Mouse (Mus musculus): Measurements from ENCODE around the gene Trabd. TPM values are rescaled to one million over a fixed set of nuclear protein-coding genes. Genes with fewer than 3 reads are reported as not detected.
A peak's percentile ranks its signal among the peaks of the same experiment; 100 is the strongest.

The Trabd gene
- polyA plus RNA-seq, 1 experiment from 2014 or later: 48.4 TPM

GRCm38 (mm10) chr15:89106976-89107375 lies 32.1 kb downstream of the Trabd start:
- H3K9me3 ChIP-seq (replicated peaks): no peaks in the 10 kb centered on the region
- H3K4me3 ChIP-seq: no peak overlapping the region
- ATAC-seq (ENCODE audit: low FRiP score): no peak
- no peaks in the 10 kb centered on the region for H3K27me3 ChIP-seq
- peaks cover 98% of the 10 kb centered on the region for H3K36me3 ChIP-seq
- 92% methylated on average over 1 of the region's 1 CpGs for WGBS
- no peak overlapping the region for H3K27ac ChIP-seq
- H3K4me1 ChIP-seq: no peaks in the 10 kb centered on the region
- no peak overlapping the region for H3K4me2 ChIP-seq (replicated peaks)
- H3K9ac ChIP-seq: no peak overlapping the region

- WGBS: 84% methylated on average over 9 of the region's 9 CpGs
- ATAC-seq (ENCODE audit: low FRiP score): no peak
- Histone ChIP-seq H3K27ac (no peak overlapping the region), H3K4me3 (no peak overlapping the region), H3K36me3 (peaks cover 89% of the 10 kb centered on the region), H3K4me2 (replicated peaks) (no peak overlapping the region), H3K9ac (no peak overlapping the region), H3K9me3 (replicated peaks) (no peaks in the 10 kb centered on the region), H3K4me1 (no peaks in the 10 kb centered on the region), H3K27me3 (no peaks in the 10 kb centered on the region)
Observed at GRCm38 (mm10) chr15:89110147-89110546, 35.2 kb downstream of the Trabd start.

GRCm38 (mm10) chr15:89118007-89118406 lies 43.1 kb downstream of the Trabd start:
- no peak overlapping the region for H3K9ac ChIP-seq
- ATAC-seq (ENCODE audit: low FRiP score): no peak
- H3K4me2 ChIP-seq (replicated peaks): no peak overlapping the region
- H3K4me3 ChIP-seq: no peak overlapping the region
- no peaks in the 10 kb centered on the region for H3K9me3 ChIP-seq (replicated peaks)
- H3K27me3 ChIP-seq: no peaks in the 10 kb centered on the region
- peaks cover 27% of the 10 kb centered on the region for H3K4me1 ChIP-seq
- no peak overlapping the region for H3K27ac ChIP-seq
- H3K36me3 ChIP-seq: peaks cover 36% of the 10 kb centered on the region

GRCm38 (mm10) chr15:89122649-89123366 lies 47.9 kb downstream of the Trabd start, which contains the start of gene Tubgcp6:
Gene Tubgcp6, minus strand, starts transcription at chr15:89123112.
- under 1% methylated on average over 47 of the region's 47 CpGs for WGBS
- Histone ChIP-seq H3K27me3 (no peaks in the 10 kb centered on the region), H3K9ac (peak within 1 kb of the TSS; percentile 82), H3K4me1 (peaks cover 43% of the 10 kb centered on the region), H3K4me3 (peak within 1 kb of the TSS; percentile 91), H3K36me3 (peaks cover 15% of the 10 kb centered on the region; the same call in 1 of the 2 replicates), H3K9me3 (replicated peaks) (no peaks in the 10 kb centered on the region), H3K27ac (peak within 1 kb of the TSS; percentile 83), H3K4me2 (replicated peaks) (peak within 1 kb of the TSS; percentile 95)
- ATAC-seq (ENCODE audit: low FRiP score): peak; percentile 80

- no peaks in the 10 kb centered on the region for H3K9me3 ChIP-seq (replicated peaks)
- peak overlapping the region; percentile 95 for H3K4me2 ChIP-seq (replicated peaks)
- H3K36me3 ChIP-seq: peaks cover 14% of the 10 kb centered on the region; the same call in 1 of the 2 replicates
- peak; percentile 21; the same call in 1 of the 2 replicates for ATAC-seq (ENCODE audit: low FRiP score)
- no peaks in the 10 kb centered on the region for H3K27me3 ChIP-seq
- peak overlapping the region; percentile 82 for H3K9ac ChIP-seq
- peak overlapping the region; percentile 83 for H3K27ac ChIP-seq
- 38% methylated on average over 11 of the region's 11 CpGs for WGBS
- H3K4me3 ChIP-seq: peak overlapping the region; percentile 91
- peaks cover 47% of the 10 kb centered on the region for H3K4me1 ChIP-seq
Observed at GRCm38 (mm10) chr15:89123595-89123994, 48.7 kb downstream of the Trabd start.

GRCm38 (mm10) chr15:89124312-89124711 lies 49.4 kb downstream of the Trabd start:
- Histone ChIP-seq H3K36me3 (peaks cover 14% of the 10 kb centered on the region; the same call in 1 of the 2 replicates), H3K9ac (no peak overlapping the region), H3K4me1 (peaks cover 51% of the 10 kb centered on the region), H3K4me3 (no peak overlapping the region), H3K27ac (no peak overlapping the region), H3K9me3 (replicated peaks) (no peaks in the 10 kb centered on the region), H3K27me3 (no peaks in the 10 kb centered on the region), H3K4me2 (replicated peaks) (peak overlapping the region; percentile 95; the same call in 1 of the 2 replicates)
- no peak for ATAC-seq (ENCODE audit: low FRiP score)
- WGBS: 95% methylated on average over 3 of the region's 3 CpGs

- no peaks in the 10 kb centered on the region for H3K9me3 ChIP-seq (replicated peaks)
- WGBS: 96% methylated on average over 9 of the region's 9 CpGs
Observed at GRCm38 (mm10) chr15:89125351-89125750, 50.4 kb downstream of the Trabd start.

GRCm38 (mm10) chr15:89126622-89127021 lies 51.7 kb downstream of the Trabd start:
- no peaks in the 10 kb centered on the region for H3K27me3 ChIP-seq
- peaks cover 34% of the 10 kb centered on the region for H3K4me1 ChIP-seq
- H3K4me3 ChIP-seq: no peak overlapping the region
- ATAC-seq (ENCODE audit: low FRiP score): no peak
- no peak overlapping the region for H3K9ac ChIP-seq
- 91% methylated on average over 8 of the region's 8 CpGs for WGBS
- H3K9me3 ChIP-seq (replicated peaks): no peaks in the 10 kb centered on the region
- no peak overlapping the region for H3K4me2 ChIP-seq (replicated peaks)
- H3K27ac ChIP-seq: no peak overlapping the region
- peaks cover 9% of the 10 kb centered on the region; the same call in 1 of the 2 replicates for H3K36me3 ChIP-seq

More at GRCm38 (mm10) chr15:89125351-89125750, 50.4 kb downstream of the Trabd start:
- no peak for ATAC-seq (ENCODE audit: low FRiP score)
- Histone ChIP-seq H3K36me3 (peaks cover 9% of the 10 kb centered on the region; the same call in 1 of the 2 replicates), H3K4me3 (no peak overlapping the region), H3K9ac (no peak overlapping the region), H3K27me3 (no peaks in the 10 kb centered on the region), H3K4me2 (replicated peaks) (no peak overlapping the region), H3K27ac (no peak overlapping the region), H3K4me1 (peaks cover 46% of the 10 kb centered on the region)

- H3K27me3 ChIP-seq: no peaks in the 10 kb centered on the region
- peak overlapping the region; percentile 78 for H3K4me2 ChIP-seq (replicated peaks)
- peaks cover 26% of the 10 kb centered on the region for H3K4me1 ChIP-seq
- H3K4me3 ChIP-seq: peak overlapping the region; percentile 52
- no peaks in the 10 kb centered on the region for H3K9me3 ChIP-seq (replicated peaks)
- no peak overlapping the region for H3K27ac ChIP-seq
- H3K9ac ChIP-seq: peak overlapping the region; percentile 74
- 91% methylated on average over 8 of the region's 8 CpGs for WGBS
- peaks cover 9% of the 10 kb centered on the region; the same call in 1 of the 2 replicates for H3K36me3 ChIP-seq
- no peak for ATAC-seq (ENCODE audit: low FRiP score)
Observed at GRCm38 (mm10) chr15:89127364-89127940, 52.5 kb downstream of the Trabd start.

GRCm38 (mm10) chr15:89128382-89129350 lies 53.7 kb downstream of the Trabd start, which contains the start of gene Hdac10:
Gene Hdac10, minus strand, starts transcription at chr15:89128700.
- peak; percentile 83 for ATAC-seq (ENCODE audit: low FRiP score)
- Histone ChIP-seq H3K4me3 (peak within 1 kb of the TSS; percentile 52), H3K36me3 (peaks cover 9% of the 10 kb centered on the region; the same call in 1 of the 2 replicates), H3K9me3 (replicated peaks) (no peaks in the 10 kb centered on the region), H3K4me2 (replicated peaks) (peak within 1 kb of the TSS; percentile 78), H3K27ac (peak within 1 kb of the TSS; percentile 67), H3K9ac (peak within 1 kb of the TSS; percentile 74), H3K27me3 (no peaks in the 10 kb centered on the region), H3K4me1 (peaks cover 21% of the 10 kb centered on the region)
- WGBS: 3% methylated on average over 36 of the region's 36 CpGs

- no peaks in the 10 kb centered on the region for H3K27me3 ChIP-seq
- H3K4me3 ChIP-seq: no peak overlapping the region
- ATAC-seq (ENCODE audit: low FRiP score): no peak
- no peaks in the 10 kb centered on the region for H3K9me3 ChIP-seq (replicated peaks)
- H3K4me1 ChIP-seq: peaks cover 16% of the 10 kb centered on the region
- H3K4me2 ChIP-seq (replicated peaks): no peak overlapping the region
- no peak overlapping the region for H3K9ac ChIP-seq
- peaks cover 4% of the 10 kb centered on the region; the same call in 1 of the 2 replicates for H3K36me3 ChIP-seq
- no peak overlapping the region for H3K27ac ChIP-seq
Observed at GRCm38 (mm10) chr15:89130245-89130644, 55.3 kb downstream of the Trabd start.

- no peak overlapping the region for H3K27ac ChIP-seq
- no peak overlapping the region for H3K4me2 ChIP-seq (replicated peaks)
- no peak overlapping the region for H3K4me3 ChIP-seq
- no peak for ATAC-seq (ENCODE audit: low FRiP score)
- H3K27me3 ChIP-seq: no peaks in the 10 kb centered on the region
- H3K9me3 ChIP-seq (replicated peaks): no peaks in the 10 kb centered on the region
- 93% methylated on average over 3 of the region's 3 CpGs for WGBS
- no peaks in the 10 kb centered on the region for H3K36me3 ChIP-seq
- peaks cover 16% of the 10 kb centered on the region for H3K4me1 ChIP-seq
- H3K9ac ChIP-seq: no peak overlapping the region
Observed at GRCm38 (mm10) chr15:89131316-89131715, 56.4 kb downstream of the Trabd start.

Data from hindbrain, embryonic 12.5 days (tissue).